Mouse (Mus musculus): ENCODE data around the gene Phf13.

GRCm38 (mm10) chr4:151996951-151997222, 829 bp upstream of the Phf13 start:
- TF ChIP-seq POLR2A (IDR thresholded peaks at IDR 0.05; ENCODE audit: borderline replicate concordance, extremely low read depth, insufficient read depth, insufficient read length, poor library complexity, severe bottlenecking) (no peak), CTCF (IDR thresholded peaks at IDR 0.05; ENCODE audit: borderline replicate concordance, extremely low read depth, insufficient read depth, insufficient read length) (no peak)
